8 mouse cellular contexts compared by ENCODE assay signal in genomic region chr5:64968961-64969860, GRCm38 (mm10). TPM values are rescaled to one million over a fixed set of nuclear protein-coding genes. Genes with fewer than 3 reads are reported as not detected.
DNase-seq lines count a peak whose midpoint lies in the region; ATAC-seq lines count a peak whose summit lies in the region.

No protein-coding gene starts in this region.

- no peaks in the 10 kb centered on the region for H3K36me3 ChIP-seq in embryonic facial prominence, embryonic 11.5 days (replicated peaks; ENCODE audit: control insufficient read depth, insufficient read depth, low read depth, low read length)
- peaks cover 8% of the 10 kb centered on the region for H3K36me3 ChIP-seq in limb, embryonic 15.5 days
- H3K36me3 ChIP-seq in midbrain, embryonic 14.5 days (ENCODE audit: control insufficient read depth, insufficient read depth, low read length) = no peaks in the 10 kb centered on the region

- H3K4me3 ChIP-seq in embryonic facial prominence, embryonic 11.5 days (ENCODE audit: low read depth, low read length) = peak overlapping the region; percentile 63
- peak overlapping the region; percentile 73 for H3K4me3 ChIP-seq in limb, embryonic 15.5 days
- H3K4me3 ChIP-seq in midbrain, embryonic 14.5 days (replicated peaks; ENCODE audit: low read depth, low read length) = peak overlapping the region; percentile 54

- peak overlapping the region; percentile 79 for H3K4me2 ChIP-seq in embryonic facial prominence, embryonic 11.5 days (ENCODE audit: low read depth, low read length)
- peak overlapping the region; percentile 61 for H3K4me2 ChIP-seq in limb, embryonic 15.5 days
- H3K4me2 ChIP-seq in midbrain, embryonic 14.5 days (ENCODE audit: low read length) = peak overlapping the region; percentile 95

- ATAC-seq in embryonic facial prominence, embryonic 11.5 days (replicated peaks; ENCODE audit: insufficient number of reproducible peaks, low FRiP score, low TSS enrichment, low read depth) = peak; percentile 41; the same call in 1 of the 2 replicates
- peak; percentile 75 for ATAC-seq in limb, embryonic 15.5 days (ENCODE audit: insufficient number of reproducible peaks, low FRiP score, low TSS enrichment, low read depth)
- ATAC-seq in midbrain, embryonic 14.5 days (ENCODE audit: low FRiP score, low TSS enrichment) = 0 out of 2 replicates have a peak, but pooled peaks have one; percentile 37

- intact Hi-C loops in heart, postnatal 36 days (cut with DNase I) = loop anchor here (10.0 kb wide), 1 partner anchor 84 kb away; no protein-coding TSS in a partner anchor

- H3K9me3 ChIP-seq in embryonic facial prominence, embryonic 11.5 days (replicated peaks; ENCODE audit: control insufficient read depth, low read length) = no peaks in the 10 kb centered on the region
- no peaks in the 10 kb centered on the region for H3K9me3 ChIP-seq in limb, embryonic 15.5 days
- H3K9me3 ChIP-seq in midbrain, embryonic 14.5 days (ENCODE audit: control insufficient read depth, low read length) = no peaks in the 10 kb centered on the region

- no peaks in the 10 kb centered on the region; the same call in 1 of the 2 replicates for H3K4me1 ChIP-seq in embryonic facial prominence, embryonic 11.5 days (ENCODE audit: control insufficient read depth, insufficient read depth, low read length)
- peaks cover 16% of the 10 kb centered on the region for H3K4me1 ChIP-seq in limb, embryonic 15.5 days
- H3K4me1 ChIP-seq in midbrain, embryonic 14.5 days (ENCODE audit: control insufficient read depth, insufficient read depth, low read length) = peaks cover 4% of the 10 kb centered on the region; the same call in 1 of the 2 replicates

- H3K27me3 ChIP-seq in embryonic facial prominence, embryonic 11.5 days (ENCODE audit: control insufficient read depth, insufficient read depth, low read length) = no peaks in the 10 kb centered on the region; the same call in 1 of the 2 replicates
- no peaks in the 10 kb centered on the region for H3K27me3 ChIP-seq in limb, embryonic 15.5 days
- peaks cover 21% of the 10 kb centered on the region for H3K27me3 ChIP-seq in midbrain, embryonic 14.5 days (ENCODE audit: control insufficient read depth, insufficient read depth, low read length)

- no peak overlapping the region for H3K27ac ChIP-seq in embryonic facial prominence, embryonic 11.5 days (replicated peaks; ENCODE audit: low read depth, low read length)
- peak overlapping the region; percentile 92 for H3K27ac ChIP-seq in limb, embryonic 15.5 days
- no peak overlapping the region for H3K27ac ChIP-seq in midbrain, embryonic 14.5 days (replicated peaks; ENCODE audit: low read depth, low read length)

- peak overlapping the region; percentile 67 for H3K9ac ChIP-seq in embryonic facial prominence, embryonic 11.5 days (replicated peaks; ENCODE audit: low read length)
- H3K9ac ChIP-seq in limb, embryonic 15.5 days = peak overlapping the region; percentile 66
- H3K9ac ChIP-seq in midbrain, embryonic 14.5 days (replicated peaks; ENCODE audit: low read length) = peak overlapping the region; percentile 58

- DNase-seq in 3134 (ENCODE audit: extremely low read depth, insufficient read length, low spot score) (peak; percentile 63), ES-CJ7 (ENCODE audit: low read depth, low spot score) (peak; percentile 58)
- DNase-seq in embryonic facial prominence, embryonic 11.5 days (ENCODE audit: low spot score) = peak; percentile 49
- DNase-seq in heart, postnatal 36 days = peak; percentile 41 to 52
- DNase-seq in midbrain, embryonic 14.5 days = no peak
- peak; percentile 50 for DNase-seq in yolk sac, embryonic 10.5 days (ENCODE audit: low spot score)
- no peak for DNase-seq in right cerebral cortex, postnatal 10 days (ENCODE audit: low spot score in 2 of 2)

- 4% methylated on average over 14 of the region's 14 CpGs for WGBS in embryonic facial prominence, embryonic 11.5 days
- WGBS in limb, embryonic 15.5 days = 7% methylated on average over 14 of the region's 14 CpGs
- WGBS in midbrain, embryonic 14.5 days = 5% methylated on average over 14 of the region's 14 CpGs

RNA-seq across cellular contexts. Expression of gene Fam114a1, which starts 0.7 kb away (rescaled TPM):
- polyA plus RNA-seq in embryonic facial prominence, embryonic 11.5 days (2014; fragmentation: Nextera tagmentation; extraction: Ambion mirVana) = 16.1 and 18.8 TPM in 2 replicates
- 10 to 100 TPM; 16.4 to 16.8 TPM for total RNA-seq in heart, postnatal 36 days (2021)
- polyA plus RNA-seq in limb, embryonic 15.5 days (2015; fragmentation: Nextera tagmentation; extraction: Ambion mirVana) = 84.0 and 91.2 TPM in 2 replicates
- 1.6 and 6.2 TPM in 2 replicates for polyA plus RNA-seq in midbrain, embryonic 14.5 days (2014; fragmentation: Nextera tagmentation; extraction: Ambion mirVana)

RNA-seq across cellular contexts. Expression of gene Tlr6, which starts 9.3 kb away (rescaled TPM):
- polyA plus RNA-seq in embryonic facial prominence, embryonic 11.5 days (2014; fragmentation: Nextera tagmentation; extraction: Ambion mirVana) = 0.31 and 0.50 TPM in 2 replicates
- under 1 TPM; 0.94 to 0.98 TPM for total RNA-seq in heart, postnatal 36 days (2021)
- polyA plus RNA-seq in limb, embryonic 15.5 days (2015; fragmentation: Nextera tagmentation; extraction: Ambion mirVana) = 1.5 and 1.6 TPM in 2 replicates
- polyA plus RNA-seq in midbrain, embryonic 14.5 days (2014; fragmentation: Nextera tagmentation; extraction: Ambion mirVana) = 0.07 and 0.25 TPM in 2 replicates

RNA-seq across cellular contexts. Expression of gene Tlr1, which starts 35.8 kb away (rescaled TPM):
- 0.56 and 0.64 TPM in 2 replicates for polyA plus RNA-seq in embryonic facial prominence, embryonic 11.5 days (2014; fragmentation: Nextera tagmentation; extraction: Ambion mirVana)
- total RNA-seq in heart, postnatal 36 days (2021) = under 1 TPM; 0.39 to 0.68 TPM
- polyA plus RNA-seq in limb, embryonic 15.5 days (2015; fragmentation: Nextera tagmentation; extraction: Ambion mirVana) = 1.1 and 1.3 TPM in 2 replicates
- polyA plus RNA-seq in midbrain, embryonic 14.5 days (2014; fragmentation: Nextera tagmentation; extraction: Ambion mirVana) = 0.15 and 0.51 TPM in 2 replicates

Comparison
In these comparisons a context has a peak if more than half of its experiments do, and no peak if none do; other contexts are left out.
1. DNase-seq: peak in 3134 (single experiment), ES-CJ7 (single experiment), embryonic facial prominence, embryonic 11.5 days (single experiment), heart, postnatal 36 days (2 of 2) and yolk sac, embryonic 10.5 days (single experiment); none in midbrain, embryonic 14.5 days (single experiment) and right cerebral cortex, postnatal 10 days (0 of 2).
2. Peak in every context shown above with its lines, with median percentiles within 50 percentile points of each other: ATAC-seq, H3K4me2 ChIP-seq, H3K4me3 ChIP-seq and H3K9ac ChIP-seq.